Mouse (Mus musculus) lung, postnatal 4 days (tissue): ENCODE measurements around the gene Qrich2.
A peak's percentile ranks its signal among the peaks of the same experiment; 100 is the strongest.

Experiments
- DNase-seq, 2 experiments: peaks; one replicate each; pipeline ENCODE4 v3.0.0; 2021

The Qrich2 gene

GRCm38 (mm10) chr11:116406231-116406728, 59.8 kb downstream of the Qrich2 start:
- DNase-seq, result no peak

- DNase-seq, result no peak
Observed at GRCm38 (mm10) chr11:116405601-116406000, 60.4 kb downstream of the Qrich2 start.

GRCm38 (mm10) chr11:116400560-116400959, 65.5 kb downstream of the Qrich2 start:
- DNase-seq, result peak in 1 of 2 experiments; percentile 24

- no peak for DNase-seq
Observed at GRCm38 (mm10) chr11:116398348-116398677, 67.7 kb downstream of the Qrich2 start.

GRCm38 (mm10) chr11:116397517-116398347, 68.3 kb downstream of the Qrich2 start:
- no peak for DNase-seq

- no peak for DNase-seq
Observed at GRCm38 (mm10) chr11:116396934-116397330, 69.1 kb downstream of the Qrich2 start.

- DNase-seq, result no peak
Observed at GRCm38 (mm10) chr11:116396276-116396933, 69.6 kb downstream of the Qrich2 start.

- no peak for DNase-seq
Observed at GRCm38 (mm10) chr11:116394769-116395168, 71.3 kb downstream of the Qrich2 start.
